Mouse (Mus musculus) kidney, postnatal 0 days (tissue): ENCODE results near the gene Pef1. TPM values are rescaled to one million over a fixed set of nuclear protein-coding genes. Genes with fewer than 3 reads are reported as not detected.

Experiments
- ATAC-seq: fragments of 200-750 bp; cut with Nextera tagmentation; replicated peaks from 2 replicates; pipeline ENCODE4 v1.8.0; 2017; ENCODE audit warnings: low read depth, moderate number of reproducible peaks, moderate TSS enrichment, moderate library complexity; ENCODE audit not compliant: low FRiP score
- DNase-seq: peaks from one replicate; pipeline ENCODE4 v3.0.0-alpha.2; 2016; ENCODE audit warnings: low spot score
- H3K27ac ChIP-seq: fragments of 300-500 bp; sonication (generic); 2 replicates; pipeline ENCODE4 v1.5.1; 2014; ENCODE audit warnings: mild to moderate bottlenecking
- H3K27me3 ChIP-seq: fragments of 300-500 bp; sonication (generic); 2 replicates; pipeline ENCODE4 v1.6.1; 2014; ENCODE audit warnings: low read length, mixed read lengths; ENCODE audit not compliant: insufficient read depth
- H3K36me3 ChIP-seq: fragments of 300-500 bp; sonication (generic); 2 replicates; pipeline ENCODE4 v1.6.1; 2014; ENCODE audit warnings: low read length, mixed read lengths; ENCODE audit not compliant: insufficient read depth
- H3K4me1 ChIP-seq: fragments of 300-500 bp; sonication (generic); replicated peaks from 2 replicates; pipeline ENCODE4 v1.6.1; 2014; ENCODE audit warnings: antibody characterized with exemption, low read length, mixed read lengths; ENCODE audit not compliant: insufficient read depth
- H3K4me2 ChIP-seq: fragments of 300-500 bp; sonication (generic); 2 replicates; pipeline ENCODE4 v1.6.1; 2014; ENCODE audit warnings: mild to moderate bottlenecking, low read length, moderate library complexity, mixed read lengths
- H3K4me3 ChIP-seq: fragments of 300-500 bp; sonication (generic); replicated peaks from 2 replicates; pipeline ENCODE4 v1.5.1; 2014; ENCODE audit warnings: low read depth, low read length
- H3K9ac ChIP-seq: fragments of 300-500 bp; sonication (generic); 2 replicates; pipeline ENCODE4 v1.6.1; 2014; ENCODE audit warnings: low read depth, low read length
- H3K9me3 ChIP-seq: fragments of 300-500 bp; sonication (generic); replicated peaks from 2 replicates; pipeline ENCODE4 v1.6.1; 2016; ENCODE audit warnings: low read length, inconsistent platforms, mixed read lengths
- CTCF ChIP-seq: IDR thresholded peaks from 2 replicates; pipeline ENCODE4 v1.5.1; 2016; ENCODE audit warnings: antibody characterized with exemption, low read depth, mild to moderate bottlenecking, moderate library complexity
- WGBS: fragments of 180-500 bp; shearing (Covaris S2); extraction: QIAGEN DNeasy Blood & Tissue Kit; methylation state at CpG from one replicate; pipeline ENCODE4 v1.1.7; 2014; 5-methylcytosine and 5-hydroxymethylcytosine counted together
- polyA plus RNA-seq: library from polyadenylated mRNA; unstranded; fragments of >200 nt; fragmentation: Nextera tagmentation; extraction: Ambion mirVana; gene quantifications from 2 replicates; pipeline ENCODE4 v1.2.1, GENCODE M21; 2015

Pef1 gene
- polyA plus RNA-seq, 1 experiment from 2014 or later, result 73.6 TPM

DNA sequence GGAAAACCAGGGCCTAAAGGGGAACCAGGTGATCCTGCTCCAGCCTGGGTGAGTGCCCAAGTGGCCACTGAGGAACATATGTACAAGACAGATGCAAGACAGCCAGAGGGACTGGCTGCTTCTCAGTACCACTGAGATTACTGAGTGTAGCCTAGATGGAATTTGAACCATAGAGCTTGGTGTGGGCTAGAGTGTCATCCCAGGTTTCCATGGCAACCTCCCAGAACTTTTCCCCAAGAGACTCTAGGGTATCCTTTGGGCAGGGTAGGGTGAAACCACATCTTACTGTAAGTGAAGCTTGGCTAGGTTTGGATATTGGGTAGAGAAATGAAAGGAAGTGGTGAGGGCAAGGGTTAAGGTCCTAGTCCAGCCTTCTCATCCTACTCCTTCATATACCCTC lies 41.4 kb upstream of the Pef1 start:
- no peak overlapping the region for H3K27ac ChIP-seq
- H3K36me3 ChIP-seq, result no peaks in the 10 kb centered on the region
- no peaks in the 10 kb centered on the region for H3K27me3 ChIP-seq
- H3K9ac ChIP-seq, result no peak overlapping the region
- H3K4me3 ChIP-seq, result no peak overlapping the region
- DNase-seq, result no peak
- H3K9me3 ChIP-seq, result no peaks in the 10 kb centered on the region
- no peak overlapping the region for H3K4me2 ChIP-seq
- no peak for TF ChIP-seq CTCF
- no peaks in the 10 kb centered on the region for H3K4me1 ChIP-seq
- ATAC-seq, result no peak

GRCm38 (mm10) chr4:130063191-130063590 lies 39.2 kb upstream of the Pef1 start:
- Histone ChIP-seq H3K9me3 (no peaks in the 10 kb centered on the region), H3K9ac (no peak overlapping the region), H3K4me1 (no peaks in the 10 kb centered on the region), H3K27ac (no peak overlapping the region), H3K4me2 (no peak overlapping the region), H3K27me3 (no peaks in the 10 kb centered on the region), H3K36me3 (no peaks in the 10 kb centered on the region), H3K4me3 (no peak overlapping the region)
- DNase-seq (no peak), ATAC-seq (no peak)
- no peak for TF ChIP-seq CTCF
- 47% methylated on average over 7 of the region's 7 CpGs for WGBS

GRCm38 (mm10) chr4:130066816-130067215 lies 35.5 kb upstream of the Pef1 start:
- Histone ChIP-seq H3K27me3 (no peaks in the 10 kb centered on the region), H3K4me3 (no peak overlapping the region), H3K4me1 (no peaks in the 10 kb centered on the region), H3K27ac (no peak overlapping the region), H3K9me3 (no peaks in the 10 kb centered on the region), H3K4me2 (no peak overlapping the region), H3K9ac (no peak overlapping the region), H3K36me3 (no peaks in the 10 kb centered on the region)
- ATAC-seq (no peak), DNase-seq (peak; percentile 41)
- 16% methylated on average over 8 of the region's 8 CpGs for WGBS
- peak; percentile 79 for TF ChIP-seq CTCF

DNA sequence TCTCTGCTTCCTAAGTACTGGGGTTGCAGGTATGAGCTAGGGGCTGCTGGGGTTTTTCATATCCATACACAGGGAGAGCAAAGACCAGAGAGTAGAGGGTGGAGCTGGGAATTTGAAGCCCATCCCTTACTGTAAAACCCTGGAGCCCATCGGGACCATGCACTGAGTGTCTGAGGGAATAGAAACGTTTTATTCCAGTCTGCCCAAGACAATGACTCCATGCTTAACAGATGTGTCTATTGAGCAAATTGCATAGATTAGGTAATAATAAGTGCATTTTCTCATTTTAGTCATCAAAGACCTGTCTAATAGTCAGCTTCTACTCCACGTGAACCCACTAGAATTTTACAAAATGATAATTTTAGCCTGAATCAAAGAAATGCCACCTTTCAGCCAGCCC lies 31.8 kb upstream of the Pef1 start:
- no peak for DNase-seq

GRCm38 (mm10) chr4:130071758-130072157 lies 30.6 kb upstream of the Pef1 start:
- 90% methylated on average over 2 of the region's 2 CpGs for WGBS
- DNase-seq, result no peak

More for the DNA sequence above, 31.8 kb upstream of the Pef1 start:
- H3K9ac ChIP-seq, result no peak overlapping the region
- H3K36me3 ChIP-seq, result no peaks in the 10 kb centered on the region
- no peaks in the 10 kb centered on the region for H3K27me3 ChIP-seq
- WGBS, result 59% methylated on average over 3 of the region's 3 CpGs
- H3K4me2 ChIP-seq, result no peak overlapping the region
- ATAC-seq, result no peak
- no peak overlapping the region for H3K4me3 ChIP-seq
- no peak for TF ChIP-seq CTCF
- H3K4me1 ChIP-seq, result no peaks in the 10 kb centered on the region; the same call in 1 of the 2 replicates
- H3K27ac ChIP-seq, result no peak overlapping the region
- H3K9me3 ChIP-seq, result no peaks in the 10 kb centered on the region

DNA sequence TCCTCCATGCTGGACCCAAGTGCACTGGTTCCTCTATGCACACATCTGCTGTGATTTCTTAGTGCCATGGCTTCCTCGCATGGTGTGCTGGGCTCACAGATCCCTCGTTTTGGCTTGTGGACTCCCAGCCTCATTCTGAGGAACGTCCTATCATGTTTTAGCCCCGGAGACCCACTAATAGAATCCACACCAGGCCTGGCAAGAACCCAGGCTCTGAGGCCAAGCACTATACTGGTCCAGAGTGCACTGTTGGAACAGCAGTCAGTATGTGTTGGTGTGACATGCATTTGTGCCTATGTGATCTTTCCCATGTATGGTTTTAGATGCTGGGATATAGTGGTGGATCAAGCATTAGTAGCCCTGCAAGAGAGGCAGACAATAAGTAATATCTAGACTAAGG lies 29.0 kb upstream of the Pef1 start:
- ATAC-seq, result no peak
- H3K9ac ChIP-seq, result no peak overlapping the region
- TF ChIP-seq CTCF, result no peak
- no peak overlapping the region for H3K4me2 ChIP-seq
- no peak for DNase-seq
- H3K36me3 ChIP-seq, result no peaks in the 10 kb centered on the region
- no peaks in the 10 kb centered on the region for H3K9me3 ChIP-seq
- no peaks in the 10 kb centered on the region for H3K27me3 ChIP-seq
- whole genome bisulfite sequencing, result 77% methylated on average over 4 of the region's 4 CpGs
- H3K4me3 ChIP-seq, result no peak overlapping the region
- no peak overlapping the region for H3K27ac ChIP-seq
- no peaks in the 10 kb centered on the region; the same call in 1 of the 2 replicates for H3K4me1 ChIP-seq

More at GRCm38 (mm10) chr4:130071758-130072157, 30.6 kb upstream of the Pef1 start:
- no peaks in the 10 kb centered on the region for H3K36me3 ChIP-seq
- no peak overlapping the region for H3K9ac ChIP-seq
- no peak for TF ChIP-seq CTCF
- H3K9me3 ChIP-seq, result no peaks in the 10 kb centered on the region
- no peak for ATAC-seq
- no peak overlapping the region for H3K4me2 ChIP-seq
- no peak overlapping the region for H3K27ac ChIP-seq
- H3K4me3 ChIP-seq, result no peak overlapping the region
- H3K4me1 ChIP-seq, result no peaks in the 10 kb centered on the region; the same call in 1 of the 2 replicates
- no peaks in the 10 kb centered on the region for H3K27me3 ChIP-seq
